Mouse (Mus musculus) heart, adult 2 months (tissue): ENCODE measurements around the gene Slc25a21.

ENCODE experiments used
- CTCF ChIP-seq: fragments of 200-600 bp; IDR thresholded peaks from 2 replicates; pipeline ENCODE4 v1.8.1; 2022; ENCODE audit warnings: antibody characterized with exemption, mild to moderate bottlenecking, moderate library complexity
- EP300 ChIP-seq: fragments of 200-500 bp; IDR thresholded peaks from 2 replicates; pipeline ENCODE4 v1.6.1; 2011; ENCODE audit warnings: low read depth, low read length, control low read depth; ENCODE audit not compliant: insufficient read depth
- POLR2A ChIP-seq: fragments of 200-500 bp; IDR thresholded peaks from 2 replicates; pipeline ENCODE4 v1.6.1; 2011; ENCODE audit warnings: mild to moderate bottlenecking, low read depth, low read length, control low read depth; ENCODE audit not compliant: insufficient read depth

- TF ChIP-seq POLR2A: no peak
- TF ChIP-seq CTCF: no peak
- no peak for TF ChIP-seq EP300
Observed at GRCm38 (mm10) chr12:57118602-57119001, 78.7 kb downstream of the Slc25a21 start.
